Mouse (Mus musculus) bone marrow, adult 2 months (tissue): Measurements from ENCODE around the gene Nup54.

ENCODE experiments used
- CTCF ChIP-seq: fragments of 200-500 bp; IDR thresholded peaks from 2 replicates; pipeline ENCODE4 v1.5.1; 2011; ENCODE audit warnings: low read length, control low read depth; ENCODE audit not compliant: control insufficient read depth, insufficient read depth
- POLR2A ChIP-seq: fragments of 200-500 bp; IDR thresholded peaks from 2 replicates; pipeline ENCODE4 v1.6.1; 2011; ENCODE audit warnings: low read depth, mild to moderate bottlenecking, control low read depth, low read length, borderline replicate concordance; ENCODE audit not compliant: control insufficient read depth

GRCm38 (mm10) chr5:92372605-92373004 lies 62.4 kb downstream of the Nup54 start:
- TF ChIP-seq CTCF (no peak), POLR2A (no peak)
